Mouse (Mus musculus): Measurements from ENCODE around the gene 4933416C03Rik. TPM values are rescaled to one million over a fixed set of nuclear protein-coding genes. Genes with fewer than 3 reads are reported as not detected.

4933416C03Rik gene
- total and polyA plus RNA-seq, 3 experiments: not detected

Other genes with a start within 250 kb of the 4933416C03Rik start
- not detected in 2 replicates for gene Ptprr, start 95.7 kb downstream of the 4933416C03Rik start, total RNA-seq (2014; fragmentation: Nextera tagmentation)
- gene Ptprr, start 95.7 kb downstream of the 4933416C03Rik start, total RNA-seq (2017): 0.06 and 0.11 TPM in 2 replicates
- not detected in 2 replicates for gene Ptprr, start 95.7 kb downstream of the 4933416C03Rik start, polyA plus RNA-seq (2012)
- gene Ptprb, start 161.6 kb upstream of the 4933416C03Rik start, total RNA-seq (2014; fragmentation: Nextera tagmentation): not detected in 2 replicates
- 0.06 and 0.44 TPM in 2 replicates for gene Ptprb, start 161.6 kb upstream of the 4933416C03Rik start, total RNA-seq (2017)
- gene Ptprb, start 161.6 kb upstream of the 4933416C03Rik start, polyA plus RNA-seq (2012): not detected in 2 replicates

Data from G1E (cell line).